Mouse (Mus musculus) hindbrain, embryonic 10.5 days (tissue): Measurements from ENCODE around the gene Babam2. TPM values are rescaled to one million over a fixed set of nuclear protein-coding genes. Genes with fewer than 3 reads are reported as not detected.

Experiments
- DNase-seq: peaks from one replicate; pipeline ENCODE4 v3.0.0-alpha.2; 2017; ENCODE audit warnings: low spot score
- H3K27ac ChIP-seq: fragments of 300-500 bp; sonication (generic); 2 replicates; pipeline ENCODE4 v1.5.1; 2016; ENCODE audit warnings: mild to moderate bottlenecking, moderate library complexity
- H3K27me3 ChIP-seq: fragments of 300-500 bp; sonication (generic); 2 replicates; pipeline ENCODE4 v1.6.1; 2016; ENCODE audit warnings: mild to moderate bottlenecking; ENCODE audit not compliant: poor library complexity, insufficient read depth, severe bottlenecking
- H3K36me3 ChIP-seq: fragments of 300-500 bp; sonication (generic); 2 replicates; pipeline ENCODE4 v1.6.1; 2016; ENCODE audit warnings: mild to moderate bottlenecking, moderate library complexity
- H3K4me1 ChIP-seq: fragments of 300-500 bp; sonication (generic); replicated peaks from 2 replicates; pipeline ENCODE4 v1.6.1; 2016; ENCODE audit warnings: mild to moderate bottlenecking
- H3K4me3 ChIP-seq: fragments of 300-500 bp; sonication (generic); 2 replicates; pipeline ENCODE4 v1.5.1; 2016; ENCODE audit warnings: mild to moderate bottlenecking, moderate library complexity
- H3K9me3 ChIP-seq: fragments of 300-500 bp; sonication (generic); 2 replicates; pipeline ENCODE4 v1.6.1; 2016; ENCODE audit warnings: mild to moderate bottlenecking, moderate library complexity
- WGBS: fragments of 180-500 bp; shearing (Covaris S2); methylation state at CpG from one replicate; pipeline ENCODE4 v1.1.7; 2016; 5-methylcytosine and 5-hydroxymethylcytosine counted together
- polyA plus RNA-seq: library from polyadenylated mRNA; unstranded; fragments of >200 nt; fragmentation: Nextera tagmentation; extraction: Ambion mirVana; gene quantifications from 2 replicates; pipeline ENCODE4 v1.2.1, GENCODE M21; 2016

Gene Babam2
- polyA plus RNA-seq, 1 experiment from 2014 or later = 36.8 TPM

GRCm38 (mm10) chr5:31887590-31887989 lies 190.1 kb downstream of the Babam2 start:
- no peaks in the 10 kb centered on the region for H3K27me3 ChIP-seq
- no peaks in the 10 kb centered on the region for H3K4me1 ChIP-seq
- 92% methylated on average over 5 of the region's 5 CpGs for WGBS
- H3K4me3 ChIP-seq = no peak overlapping the region
- H3K9me3 ChIP-seq = no peaks in the 10 kb centered on the region
- no peak for DNase-seq
- no peaks in the 10 kb centered on the region for H3K36me3 ChIP-seq
- H3K27ac ChIP-seq = no peak overlapping the region

GRCm38 (mm10) chr5:31888341-31888740 lies 190.9 kb downstream of the Babam2 start:
- H3K4me3 ChIP-seq = no peak overlapping the region
- DNase-seq = no peak
- H3K36me3 ChIP-seq = no peaks in the 10 kb centered on the region
- H3K9me3 ChIP-seq = no peaks in the 10 kb centered on the region
- WGBS = 88% methylated on average over 3 of the region's 3 CpGs
- H3K4me1 ChIP-seq = no peaks in the 10 kb centered on the region
- no peaks in the 10 kb centered on the region for H3K27me3 ChIP-seq
- no peak overlapping the region for H3K27ac ChIP-seq

- 91% methylated on average over 4 of the region's 4 CpGs for WGBS
- H3K4me1 ChIP-seq = no peaks in the 10 kb centered on the region
Observed at GRCm38 (mm10) chr5:31892631-31893030, 195.1 kb downstream of the Babam2 start.

GRCm38 (mm10) chr5:31899901-31900300 lies 202.4 kb downstream of the Babam2 start:
- DNase-seq = no peak
- no peak overlapping the region for H3K4me3 ChIP-seq
- H3K36me3 ChIP-seq = no peaks in the 10 kb centered on the region
- no peak overlapping the region for H3K27ac ChIP-seq
- WGBS = 93% methylated on average over 3 of the region's 3 CpGs
- no peaks in the 10 kb centered on the region for H3K4me1 ChIP-seq
- H3K9me3 ChIP-seq = no peaks in the 10 kb centered on the region
- no peaks in the 10 kb centered on the region for H3K27me3 ChIP-seq

More at GRCm38 (mm10) chr5:31892631-31893030, 195.1 kb downstream of the Babam2 start:
- Histone ChIP-seq H3K27me3 (no peaks in the 10 kb centered on the region), H3K4me3 (no peak overlapping the region), H3K36me3 (no peaks in the 10 kb centered on the region), H3K9me3 (no peaks in the 10 kb centered on the region), H3K27ac (no peak overlapping the region)
- no peak for DNase-seq

- WGBS = 93% methylated on average over 2 of the region's 2 CpGs
- H3K4me3 ChIP-seq = no peak overlapping the region
- H3K27ac ChIP-seq = no peak overlapping the region
- no peaks in the 10 kb centered on the region for H3K4me1 ChIP-seq
- DNase-seq = no peak
- no peaks in the 10 kb centered on the region for H3K27me3 ChIP-seq
- no peaks in the 10 kb centered on the region for H3K36me3 ChIP-seq
- H3K9me3 ChIP-seq = no peaks in the 10 kb centered on the region
Observed at GRCm38 (mm10) chr5:31902144-31902543, 204.7 kb downstream of the Babam2 start.

GRCm38 (mm10) chr5:31902891-31903290 lies 205.4 kb downstream of the Babam2 start:
- Histone ChIP-seq H3K9me3 (no peaks in the 10 kb centered on the region), H3K27ac (no peak overlapping the region), H3K27me3 (no peaks in the 10 kb centered on the region), H3K4me1 (no peaks in the 10 kb centered on the region), H3K36me3 (no peaks in the 10 kb centered on the region), H3K4me3 (no peak overlapping the region)
- 87% methylated on average over 5 of the region's 5 CpGs for WGBS
- no peak for DNase-seq

GRCm38 (mm10) chr5:31904968-31905683 lies 207.6 kb downstream of the Babam2 start:
- Histone ChIP-seq H3K27ac (no peak overlapping the region), H3K9me3 (no peaks in the 10 kb centered on the region), H3K27me3 (no peaks in the 10 kb centered on the region), H3K4me3 (no peak overlapping the region), H3K4me1 (no peaks in the 10 kb centered on the region), H3K36me3 (no peaks in the 10 kb centered on the region)
- no peak for DNase-seq
- 75% methylated on average over 6 of the region's 6 CpGs for WGBS

- H3K27me3 ChIP-seq = no peaks in the 10 kb centered on the region
Observed at GRCm38 (mm10) chr5:31905808-31906207, 208.3 kb downstream of the Babam2 start.

GRCm38 (mm10) chr5:31906286-31906951 lies 208.9 kb downstream of the Babam2 start:
- Histone ChIP-seq H3K9me3 (no peaks in the 10 kb centered on the region), H3K4me3 (no peak overlapping the region), H3K4me1 (no peaks in the 10 kb centered on the region), H3K27ac (no peak overlapping the region), H3K36me3 (no peaks in the 10 kb centered on the region), H3K27me3 (no peaks in the 10 kb centered on the region)
- WGBS = 85% methylated on average over 7 of the region's 7 CpGs
- no peak for DNase-seq

More at GRCm38 (mm10) chr5:31905808-31906207, 208.3 kb downstream of the Babam2 start:
- Histone ChIP-seq H3K4me3 (no peak overlapping the region), H3K36me3 (no peaks in the 10 kb centered on the region), H3K27ac (no peak overlapping the region), H3K9me3 (no peaks in the 10 kb centered on the region), H3K4me1 (no peaks in the 10 kb centered on the region)
- 83% methylated on average over 7 of the region's 7 CpGs for WGBS
- no peak for DNase-seq

- Histone ChIP-seq H3K9me3 (no peaks in the 10 kb centered on the region), H3K4me3 (no peak overlapping the region), H3K36me3 (no peaks in the 10 kb centered on the region), H3K27ac (no peak overlapping the region), H3K4me1 (no peaks in the 10 kb centered on the region), H3K27me3 (no peaks in the 10 kb centered on the region)
- 89% methylated on average over 2 of the region's 2 CpGs for WGBS
- no peak for DNase-seq
Observed at GRCm38 (mm10) chr5:31907959-31908358, 210.5 kb downstream of the Babam2 start.

- H3K4me3 ChIP-seq = no peak overlapping the region
- no peaks in the 10 kb centered on the region for H3K9me3 ChIP-seq
- no peaks in the 10 kb centered on the region for H3K27me3 ChIP-seq
- no peak overlapping the region for H3K27ac ChIP-seq
- WGBS = 94% methylated on average over 2 of the region's 2 CpGs
- DNase-seq = no peak
- no peaks in the 10 kb centered on the region for H3K4me1 ChIP-seq
- no peaks in the 10 kb centered on the region for H3K36me3 ChIP-seq
Observed at GRCm38 (mm10) chr5:31908818-31909217, 211.3 kb downstream of the Babam2 start.

GRCm38 (mm10) chr5:31916241-31916640 lies 218.8 kb downstream of the Babam2 start:
- no peak for DNase-seq
- WGBS = 92% methylated on average over 7 of the region's 7 CpGs
- Histone ChIP-seq H3K36me3 (no peaks in the 10 kb centered on the region), H3K4me3 (no peak overlapping the region), H3K27ac (no peak overlapping the region), H3K4me1 (no peaks in the 10 kb centered on the region), H3K27me3 (no peaks in the 10 kb centered on the region), H3K9me3 (no peaks in the 10 kb centered on the region)

GRCm38 (mm10) chr5:31918566-31918965 lies 221.1 kb downstream of the Babam2 start:
- no peak overlapping the region for H3K27ac ChIP-seq
- H3K4me1 ChIP-seq = no peaks in the 10 kb centered on the region
- H3K9me3 ChIP-seq = no peaks in the 10 kb centered on the region
- H3K4me3 ChIP-seq = no peak overlapping the region
- 90% methylated on average over 4 of the region's 4 CpGs for WGBS
- H3K36me3 ChIP-seq = no peaks in the 10 kb centered on the region
- H3K27me3 ChIP-seq = no peaks in the 10 kb centered on the region
- DNase-seq = no peak
